Mouse (Mus musculus) cerebellum, adult 2 months (tissue): Measurements from ENCODE around the gene Myof.

Experiments
- CTCF ChIP-seq: fragments of 200-500 bp; IDR thresholded peaks from 2 replicates; pipeline ENCODE4 v1.5.1; 2011; ENCODE audit warnings: low read depth, mild to moderate bottlenecking, control low read depth, low read length, moderate library complexity, borderline replicate concordance; ENCODE audit not compliant: insufficient read depth
- POLR2A ChIP-seq: fragments of 200-500 bp; IDR thresholded peaks from 2 replicates; pipeline ENCODE4 v1.6.1; 2011; ENCODE audit warnings: low read length, control low read depth, borderline replicate concordance; ENCODE audit not compliant: insufficient read depth

GRCm38 (mm10) chr19:37876605-37877245, 166.7 kb downstream of the Myof start:
- TF ChIP-seq CTCF (no peak), POLR2A (no peak)
